Mouse (Mus musculus): ENCODE results near the gene Tmbim6.
"Not testable (repeated sequence)": the region's sequence is repeated elsewhere in the genome, so short reads cannot be mapped to it uniquely, and the experiment has no call there.

Tmbim6 gene

GRCm38 (mm10) chr15:99384071-99384470 is 8.6 kb upstream of the Tmbim6 start:
- no peak for DNase-seq (ENCODE audit: low read depth)

- not testable (repeated sequence) for DNase-seq (ENCODE audit: low read depth)
Measured at GRCm38 (mm10) chr15:99386110-99386509, 6.6 kb upstream of the Tmbim6 start.

GRCm38 (mm10) chr15:99386796-99387195 is 5.9 kb upstream of the Tmbim6 start:
- no peak for DNase-seq (ENCODE audit: low read depth)

- no peak for DNase-seq (ENCODE audit: low read depth)
Measured at GRCm38 (mm10) chr15:99387976-99388375, 4.7 kb upstream of the Tmbim6 start.

DNA sequence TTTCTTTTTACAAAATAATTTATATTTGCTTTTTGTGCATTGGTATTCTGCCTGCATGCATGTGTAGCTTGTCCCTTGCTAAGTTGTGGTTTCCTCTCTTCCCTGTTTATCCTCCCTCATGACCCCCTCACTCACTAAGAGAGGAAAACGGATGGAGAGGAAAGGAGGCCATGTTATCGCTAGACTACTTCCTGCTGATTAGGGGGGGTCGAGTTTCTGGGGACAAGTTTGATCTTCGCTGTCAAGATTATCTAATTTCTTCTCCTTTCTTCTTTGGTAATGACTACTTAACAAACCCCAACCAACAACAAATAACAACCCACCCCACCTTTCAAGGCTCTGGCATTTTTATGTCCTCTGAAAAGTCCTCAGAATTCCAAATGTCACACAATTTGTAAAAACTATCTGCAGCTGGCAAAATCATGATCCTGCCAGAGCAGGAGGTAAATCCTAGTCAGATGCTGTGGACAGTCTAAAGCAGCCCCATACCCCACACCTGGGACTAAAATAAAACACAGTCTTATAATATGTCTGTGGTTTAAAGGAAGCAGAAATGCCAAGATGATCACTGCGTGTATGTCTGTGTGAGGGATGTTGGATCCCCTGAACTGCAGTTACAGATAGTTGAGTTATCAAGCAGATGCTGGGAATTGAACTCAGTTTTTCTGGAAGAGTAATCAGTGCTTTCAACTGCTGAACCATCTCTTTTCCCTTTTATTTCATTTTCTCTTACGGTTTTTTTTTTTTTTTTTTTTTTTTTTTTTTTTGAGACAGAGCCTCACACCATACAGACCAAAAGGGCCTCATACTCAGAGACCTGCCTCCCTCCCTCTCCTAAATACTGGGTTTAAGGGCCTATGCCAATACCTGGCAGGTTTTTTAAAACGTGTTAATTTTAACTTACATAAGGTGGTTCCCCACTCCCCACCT is 1.9 kb upstream of the Tmbim6 start:
- no peak for DNase-seq (ENCODE audit: low read depth)

- no peak for DNase-seq (ENCODE audit: low read depth)
Measured at GRCm38 (mm10) chr15:99391975-99392374, 707 bp upstream of the Tmbim6 start.

DNA sequence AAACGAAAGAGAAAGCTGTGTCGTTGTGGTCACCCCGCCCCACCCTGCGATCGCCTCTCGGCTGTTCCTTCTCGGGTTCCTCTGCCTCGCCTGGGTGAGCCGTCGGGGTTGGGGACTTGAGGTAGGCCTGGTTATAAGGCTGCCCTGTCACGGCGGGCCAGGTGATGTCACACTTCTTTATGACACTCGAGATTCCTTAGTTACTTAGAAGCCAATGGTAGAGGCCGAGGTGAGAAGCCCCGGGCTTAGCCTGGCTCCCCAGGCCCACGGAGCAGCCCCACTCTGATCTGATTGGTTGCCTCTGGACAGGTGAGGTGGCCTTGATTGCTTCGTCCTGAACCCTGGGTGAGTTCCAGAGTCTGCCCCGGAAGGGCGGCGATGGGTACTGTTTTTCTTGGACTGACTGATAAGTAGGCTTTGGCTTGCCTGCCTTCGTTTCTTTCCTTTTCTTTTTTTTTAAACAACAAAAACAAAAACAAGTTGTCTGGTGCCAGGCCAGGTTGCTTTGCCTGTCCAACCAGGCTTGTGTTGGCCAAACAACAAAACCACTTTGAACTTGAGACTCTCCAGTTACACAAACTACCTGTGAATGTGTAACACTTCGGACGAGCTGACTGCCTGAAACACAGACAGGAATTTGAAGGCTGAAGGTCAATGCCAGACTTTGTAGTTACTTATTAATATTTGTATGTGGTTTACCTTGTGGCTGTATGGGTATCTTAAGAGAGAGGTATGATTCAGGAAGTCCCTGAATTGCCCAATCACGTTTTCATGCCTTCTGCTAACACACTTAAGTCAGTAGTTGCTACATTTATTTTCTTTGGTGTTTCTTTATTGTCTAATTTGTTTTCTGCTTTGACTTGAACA is 937 bp downstream of the Tmbim6 start:
- DNase-seq (ENCODE audit: low read depth), result no peak

DNA sequence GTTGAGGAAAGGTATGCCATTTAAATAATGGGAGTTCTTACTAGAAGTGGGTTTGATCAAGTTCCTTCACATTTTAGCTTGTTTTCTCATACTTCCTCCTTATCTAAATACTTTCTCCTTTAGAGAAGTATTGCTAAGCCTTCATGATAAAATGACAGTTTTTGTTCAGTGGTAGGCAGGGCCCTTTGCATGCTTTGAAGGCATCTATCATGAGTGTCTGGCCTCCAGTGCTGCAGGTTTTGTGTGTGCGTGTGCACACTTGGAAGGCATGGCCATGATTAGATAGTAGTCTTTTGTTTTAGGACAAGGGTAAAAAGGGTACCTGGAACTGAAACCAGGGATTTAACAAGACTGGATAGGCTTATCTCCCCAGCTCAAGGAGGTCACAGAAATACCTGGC is 3.8 kb downstream of the Tmbim6 start:
- no peak for DNase-seq (ENCODE audit: low read depth)

DNA sequence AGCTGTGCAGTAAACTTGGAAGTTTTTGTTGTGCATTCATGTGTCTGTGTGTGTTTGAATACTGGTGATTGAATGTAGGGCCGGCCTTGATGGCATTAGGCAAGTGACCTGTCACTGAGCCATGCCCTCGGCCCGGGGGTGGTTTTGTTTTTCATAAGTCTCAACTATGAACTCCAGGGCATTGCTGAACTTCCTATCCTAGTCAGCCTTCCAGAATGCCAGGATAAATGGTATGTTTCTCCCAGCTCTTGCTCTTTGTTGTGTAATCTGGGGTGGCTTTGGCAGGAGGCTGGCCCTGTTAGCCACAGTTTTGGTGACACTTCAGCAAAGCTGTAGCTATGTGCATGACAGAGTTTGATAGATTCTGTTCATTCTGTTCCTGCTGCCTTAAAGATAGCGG is 4.2 kb downstream of the Tmbim6 start:
- no peak for DNase-seq (ENCODE audit: low read depth)

DNA sequence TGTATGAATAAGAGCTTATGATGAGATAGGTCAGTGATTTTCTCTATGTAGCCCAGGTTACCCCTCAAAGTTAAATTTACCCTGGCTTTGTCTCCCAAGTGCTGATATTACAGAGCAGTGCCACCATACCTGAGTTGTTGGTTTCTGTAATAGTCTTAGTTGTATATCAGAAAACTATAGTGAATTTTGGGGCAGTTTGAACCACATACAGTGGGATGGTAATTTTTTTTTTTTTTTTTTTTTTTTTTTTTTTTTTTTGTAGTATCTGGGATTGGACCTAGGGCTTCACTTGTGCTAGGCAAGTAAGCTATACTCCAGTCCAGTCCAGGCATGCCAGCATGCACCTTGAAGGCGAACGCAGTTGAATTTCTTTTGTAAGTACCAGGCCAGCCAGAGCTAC is 4.9 kb downstream of the Tmbim6 start:
- no peak for DNase-seq (ENCODE audit: low read depth)

DNA sequence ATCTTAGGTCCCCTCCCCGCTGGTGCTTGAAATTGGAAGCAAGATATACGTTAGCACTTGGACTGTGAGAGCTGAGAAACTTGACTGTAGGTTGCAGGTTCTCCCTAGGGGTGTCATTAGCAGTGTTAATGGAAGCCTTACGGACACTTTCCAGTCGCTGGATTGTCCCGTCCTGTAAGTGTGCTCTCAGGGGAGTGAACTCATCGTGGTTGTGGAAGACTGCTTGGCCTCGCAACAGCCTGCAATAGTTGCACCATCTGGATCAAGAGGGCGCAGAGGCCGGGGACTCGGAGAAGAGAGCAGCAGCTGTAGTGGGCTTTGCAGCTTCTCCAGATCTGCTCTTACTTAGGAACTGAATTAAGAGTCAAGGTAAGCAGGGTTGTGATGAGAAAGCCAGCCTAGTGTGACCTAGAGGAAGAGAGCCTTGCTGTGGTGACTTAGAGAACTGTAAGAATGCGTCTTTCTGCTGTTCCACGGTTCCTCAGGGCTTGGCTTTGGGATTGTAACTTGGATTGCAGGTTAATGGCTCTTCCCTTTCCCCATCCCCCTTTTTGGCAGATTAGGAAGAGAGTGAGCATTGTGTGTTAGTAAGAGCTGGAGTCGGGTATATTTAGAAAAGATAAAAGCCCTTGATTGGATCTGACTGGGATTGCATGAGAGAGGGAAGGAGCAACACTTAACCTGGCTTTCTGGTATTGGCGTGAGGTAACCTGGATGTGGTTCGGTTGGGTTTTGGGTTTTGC is 7.0 kb downstream of the Tmbim6 start:
- no peak for DNase-seq (ENCODE audit: low read depth)

GRCm38 (mm10) chr15:99400602-99401001 is 7.9 kb downstream of the Tmbim6 start:
- no peak for DNase-seq (ENCODE audit: low read depth)

DNA sequence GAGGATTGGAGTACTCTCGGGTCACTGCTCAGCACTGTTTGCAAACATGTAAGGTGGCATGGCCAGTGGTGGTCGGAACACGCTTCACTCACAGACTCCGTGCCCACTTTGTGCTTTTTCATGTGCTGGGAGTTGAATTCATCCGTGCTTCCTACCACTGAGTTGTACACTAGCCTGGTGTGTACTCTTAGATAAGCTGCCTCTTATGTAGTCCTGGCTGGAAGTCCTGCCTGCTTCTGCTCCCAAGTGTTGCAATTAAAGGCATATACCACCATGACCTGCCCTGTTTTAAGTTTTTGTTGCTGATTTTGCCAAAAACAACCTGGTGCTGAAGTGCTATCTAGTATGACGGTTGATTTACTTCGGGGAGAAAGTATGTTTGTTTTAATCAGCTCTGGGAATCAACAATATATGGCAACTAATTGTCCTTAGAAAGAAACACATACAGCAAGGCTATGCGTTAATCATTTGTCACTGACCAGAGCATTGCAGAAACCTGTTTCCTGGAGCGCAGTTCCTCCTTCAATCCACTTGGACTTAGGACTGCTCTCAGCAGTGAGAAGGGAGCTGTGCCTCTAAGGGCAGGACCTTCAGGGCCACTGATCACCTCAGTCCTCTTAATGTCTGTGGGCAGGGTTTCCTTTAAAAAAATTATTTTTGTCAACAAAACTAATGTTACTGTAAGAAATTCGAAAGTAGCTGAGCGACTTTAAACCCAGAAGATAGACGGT is 10.6 kb downstream of the Tmbim6 start:
- DNase-seq (ENCODE audit: low read depth), result no peak

- DNase-seq (ENCODE audit: low read depth), result no peak
Measured at GRCm38 (mm10) chr15:99405150-99405549, 12.5 kb downstream of the Tmbim6 start.

DNA sequence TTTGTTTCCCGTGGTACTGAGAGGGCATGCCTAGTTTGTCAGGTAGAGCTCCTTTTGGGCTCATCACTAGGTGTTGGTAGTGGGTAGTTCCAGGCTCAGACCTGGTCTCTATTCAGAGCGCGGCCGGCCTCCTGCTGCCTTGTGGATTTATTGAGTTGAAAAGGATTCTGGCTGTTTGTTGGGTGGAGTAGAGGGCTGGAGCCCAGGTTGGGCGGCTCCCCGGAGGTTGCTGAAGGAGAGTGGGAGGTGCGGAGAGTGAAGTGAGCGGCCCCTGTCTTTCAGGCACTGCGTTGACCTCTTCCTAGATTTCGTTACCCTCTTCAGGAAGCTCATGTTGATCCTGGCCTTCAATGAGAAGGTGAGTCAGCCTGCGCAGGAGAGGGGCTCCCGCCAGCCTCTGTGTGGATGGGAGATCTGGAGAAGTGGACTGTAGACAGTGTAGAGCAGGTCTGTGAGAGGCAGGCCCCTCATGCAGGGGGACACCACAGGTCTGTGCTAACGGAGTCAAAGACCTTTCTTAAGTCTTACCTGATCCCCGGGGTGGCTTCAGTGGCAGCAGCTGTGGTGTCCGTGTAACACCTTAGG is 14.4 kb downstream of the Tmbim6 start:
- DNase-seq (ENCODE audit: low read depth), result no peak

DNA sequence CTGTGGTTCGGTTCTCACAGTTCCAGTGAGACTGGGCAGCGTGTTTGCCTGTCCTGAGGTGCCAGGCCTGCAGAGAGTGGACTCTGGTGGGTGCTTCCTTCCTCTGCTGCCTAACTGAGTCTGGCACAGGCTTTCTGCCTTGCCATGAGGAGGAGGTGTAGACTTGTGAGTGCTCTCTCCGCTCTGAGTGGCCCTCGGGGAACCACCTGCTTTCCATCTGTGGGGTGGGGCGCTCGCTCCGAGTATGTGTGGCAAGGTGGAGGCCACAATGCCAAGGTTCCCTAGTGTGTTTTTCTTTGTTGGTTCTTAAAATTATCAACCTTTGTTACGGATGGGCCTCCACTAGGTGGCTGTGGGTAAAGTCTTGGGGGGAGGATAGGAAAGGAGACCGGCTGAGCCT is 16.2 kb downstream of the Tmbim6 start:
- DNase-seq (ENCODE audit: low read depth), result no peak

GRCm38 (mm10) chr15:99411747-99412146 is 19.1 kb downstream of the Tmbim6 start:
- no peak for DNase-seq (ENCODE audit: low read depth)

GRCm38 (mm10) chr15:99415793-99416192 is 23.1 kb downstream of the Tmbim6 start:
- no peak for DNase-seq (ENCODE audit: low read depth)

GRCm38 (mm10) chr15:99416348-99416882 is 23.7 kb downstream of the Tmbim6 start:
- DNase-seq (ENCODE audit: low read depth), result peak; percentile 87

GRCm38 (mm10) chr15:99416957-99417356 is 24.3 kb downstream of the Tmbim6 start:
- DNase-seq (ENCODE audit: low read depth), result no peak
